Mouse (Mus musculus): ENCODE data around the gene Ankmy1.

Ankmy1 gene

GRCm38 (mm10) chr1:92830626-92831187 is 72.0 kb downstream of the Ankmy1 start:
- DNase-seq (ENCODE audit: low read depth) = no peak

GRCm38 (mm10) chr1:92815756-92816294 is 86.9 kb downstream of the Ankmy1 start:
- DNase-seq (ENCODE audit: low read depth) = no peak

- peak; percentile 67 for DNase-seq (ENCODE audit: low read depth)
Observed at GRCm38 (mm10) chr1:92815100-92815499, 87.6 kb downstream of the Ankmy1 start.

- no peak for DNase-seq (ENCODE audit: low read depth)
Observed at GRCm38 (mm10) chr1:92814319-92814718, 88.4 kb downstream of the Ankmy1 start.

Data from NIH3T3 (cell line).